Mouse (Mus musculus): ENCODE data around the gene Nedd8. TPM values are rescaled to one million over a fixed set of nuclear protein-coding genes. Genes with fewer than 3 reads are reported as not detected.

The Nedd8 gene
- 635 and 779 TPM in 2 replicates for polyA plus RNA-seq (2015; fragmentation: Nextera tagmentation; extraction: Ambion mirVana)

DNA sequence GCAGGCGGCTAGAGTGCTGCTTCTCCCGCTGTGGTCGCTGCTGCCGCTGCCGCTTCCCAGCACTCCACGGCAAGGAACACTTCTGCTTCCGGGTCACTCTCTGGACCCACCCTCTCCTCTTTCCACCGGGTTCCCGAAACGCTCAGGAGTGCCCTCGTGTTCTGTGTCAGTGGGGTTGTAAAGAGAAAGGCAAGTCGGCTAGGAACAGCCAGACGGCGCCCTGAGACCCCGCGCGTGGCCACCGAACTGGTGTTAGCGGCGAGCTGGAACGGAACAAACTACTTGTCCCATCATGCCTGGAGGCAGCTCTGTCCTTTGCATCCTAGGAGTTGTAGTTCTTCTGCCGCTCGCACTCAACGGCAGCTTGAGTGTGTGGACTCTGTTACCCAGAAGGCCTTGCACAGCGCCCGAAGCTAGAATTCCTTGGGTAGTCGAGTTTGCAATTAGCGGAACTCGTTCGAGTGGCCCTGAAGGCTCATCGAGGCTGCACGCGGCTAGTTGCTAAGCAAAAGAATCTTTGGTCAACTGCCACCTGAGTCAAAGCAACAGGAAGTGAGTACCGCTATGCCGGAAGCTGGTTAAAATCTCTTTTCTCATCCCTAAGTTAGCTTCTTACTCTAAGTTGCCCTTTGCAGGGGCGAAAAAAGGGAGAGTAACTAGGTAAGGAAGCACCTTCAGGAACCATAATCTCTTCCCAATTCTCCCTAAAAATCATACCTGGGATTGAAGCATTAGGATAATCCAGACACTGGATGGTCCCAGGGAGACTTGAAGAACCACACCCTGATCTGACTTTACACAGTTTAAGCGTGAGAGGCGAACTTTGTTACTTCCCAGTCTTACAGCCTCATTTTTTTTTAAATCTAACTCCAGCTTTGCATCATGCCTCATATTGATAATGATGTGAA is at the start of gene Nedd8, which contains the start of gene Gmpr2:
Nedd8 (minus strand) TSS at position 292 of the 908 bp plus-strand sequence.
Gmpr2 (plus strand) TSS at position 109 of the 908 bp plus-strand sequence.

DNA sequence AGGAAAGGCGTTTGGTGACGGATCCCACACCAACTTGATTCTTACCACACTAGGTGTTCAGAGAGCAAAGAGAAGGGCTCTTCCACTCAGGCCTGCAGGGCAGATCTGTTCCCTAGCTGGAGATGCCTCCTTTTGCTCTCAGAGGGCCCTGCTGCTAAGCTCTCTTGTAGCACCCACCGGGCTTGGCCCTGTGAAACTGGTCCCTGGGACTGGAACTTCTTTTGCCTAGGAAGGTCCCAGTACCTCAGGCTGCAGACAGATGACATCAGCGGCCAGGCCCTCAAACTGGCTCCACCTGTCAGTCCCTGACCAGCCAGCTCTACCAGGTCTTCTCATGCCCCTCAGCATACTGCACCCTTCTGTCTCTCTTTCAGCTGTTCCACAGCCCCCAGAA is 41.8 kb upstream of the Nedd8 start, which contains the start of gene Tgm1:
Tgm1 (minus strand) TSS at position 198 of the 394 bp plus-strand sequence.

DNA sequence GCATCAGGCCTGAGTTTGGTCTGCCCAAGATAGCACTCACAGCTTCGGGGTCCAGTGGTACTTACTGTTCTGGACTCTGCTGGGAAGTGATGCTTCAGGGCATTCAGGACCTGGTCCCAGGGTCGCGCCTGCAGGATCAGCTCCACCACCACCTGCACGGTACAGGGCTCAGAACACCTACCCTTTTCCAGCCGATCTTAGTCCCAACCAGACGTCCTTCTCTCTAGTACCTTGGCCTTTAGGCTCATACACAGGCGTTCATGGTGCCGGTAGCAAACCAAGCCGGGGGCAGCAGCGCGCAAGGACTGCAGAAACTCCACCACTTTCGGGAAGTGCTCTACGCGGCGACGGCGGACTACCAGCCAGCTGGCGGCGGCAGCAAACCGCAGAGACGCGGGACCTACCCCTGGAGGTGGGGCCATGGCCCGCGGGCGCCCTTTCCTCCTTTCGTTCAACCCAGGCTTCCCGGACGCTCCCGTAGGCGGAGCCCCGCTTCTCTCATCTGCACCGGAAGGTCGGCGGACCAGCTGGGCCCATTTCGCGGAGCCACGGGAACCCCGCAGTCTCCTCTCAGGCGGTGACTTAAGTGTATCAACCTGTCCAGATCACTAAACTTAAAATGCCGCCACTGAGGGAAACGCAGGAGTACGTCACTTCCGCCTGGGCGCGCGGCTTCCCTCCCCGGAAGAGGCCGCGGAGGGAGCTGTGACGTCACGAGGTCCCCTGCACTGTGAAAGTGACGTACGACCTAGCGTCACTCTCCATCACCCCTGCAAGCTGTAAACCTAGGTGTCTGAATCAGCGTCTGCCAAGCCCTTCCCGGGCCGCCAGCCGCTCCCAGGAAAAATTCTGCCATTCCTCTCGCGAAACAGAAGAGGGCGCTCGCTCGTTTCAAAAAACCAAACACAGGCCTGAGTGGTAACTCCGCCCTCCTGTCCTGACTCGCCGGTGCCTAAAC is 9.5 kb upstream of the Nedd8 start, which contains the start of gene Tinf2:
Tinf2 (minus strand) TSS at position 661 of the 958 bp plus-strand sequence.

DNA sequence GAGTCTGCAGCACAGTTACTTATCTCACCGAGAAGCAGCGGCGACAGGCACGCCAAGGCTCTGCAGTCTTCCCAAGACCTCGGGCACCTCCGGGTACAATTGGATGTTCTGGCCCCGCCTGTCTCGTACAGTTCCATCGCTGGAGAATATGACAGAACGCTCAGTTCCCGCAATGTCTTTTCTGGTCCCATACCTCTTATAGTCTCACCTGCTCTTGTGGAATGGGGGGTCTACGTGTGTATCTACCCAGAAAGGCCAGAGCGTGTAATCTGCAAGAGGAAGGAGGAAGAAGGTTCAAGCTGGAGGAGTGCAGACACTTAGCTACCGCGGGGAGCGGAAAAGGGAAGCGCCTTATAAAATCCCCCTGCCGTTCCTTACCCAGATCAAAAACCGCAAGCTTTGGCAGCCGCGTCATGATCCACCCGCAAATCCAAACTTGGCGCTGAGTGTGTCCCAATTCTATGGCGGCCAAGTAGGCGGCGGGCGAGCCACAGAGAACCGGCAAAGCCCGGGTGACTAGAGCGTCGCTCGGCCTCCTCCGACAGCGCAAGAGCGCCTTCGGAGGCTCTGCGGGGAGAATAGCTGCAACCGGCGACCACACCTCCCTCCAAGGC is 11.9 kb downstream of the Nedd8 start, which contains the start of gene Mdp1:
Mdp1 (minus strand) TSS at position 549 of the 614 bp plus-strand sequence.

DNA sequence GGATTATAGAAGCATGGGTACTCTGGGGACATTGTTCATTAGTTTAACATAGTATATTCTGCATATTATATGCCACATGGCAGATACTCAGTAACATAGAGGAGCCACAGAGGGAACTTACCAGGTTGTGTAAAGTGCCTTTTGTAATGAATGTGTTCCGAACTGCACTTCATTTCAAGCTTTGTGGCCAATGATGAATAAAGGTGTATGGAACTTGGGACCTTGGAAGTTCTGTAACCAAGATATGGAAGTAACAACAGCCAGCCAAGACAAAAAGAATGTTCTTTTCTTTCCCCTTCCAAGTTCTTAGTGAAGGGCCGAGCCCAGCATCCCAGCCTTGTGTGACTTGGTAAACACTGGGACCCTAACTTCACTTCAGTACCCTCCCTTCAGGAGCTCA is 22.0 kb downstream of the Nedd8 start, which contains the start of gene Tssk4:
Tssk4 (plus strand) TSS at position 301 of the 400 bp plus-strand sequence.

DNA sequence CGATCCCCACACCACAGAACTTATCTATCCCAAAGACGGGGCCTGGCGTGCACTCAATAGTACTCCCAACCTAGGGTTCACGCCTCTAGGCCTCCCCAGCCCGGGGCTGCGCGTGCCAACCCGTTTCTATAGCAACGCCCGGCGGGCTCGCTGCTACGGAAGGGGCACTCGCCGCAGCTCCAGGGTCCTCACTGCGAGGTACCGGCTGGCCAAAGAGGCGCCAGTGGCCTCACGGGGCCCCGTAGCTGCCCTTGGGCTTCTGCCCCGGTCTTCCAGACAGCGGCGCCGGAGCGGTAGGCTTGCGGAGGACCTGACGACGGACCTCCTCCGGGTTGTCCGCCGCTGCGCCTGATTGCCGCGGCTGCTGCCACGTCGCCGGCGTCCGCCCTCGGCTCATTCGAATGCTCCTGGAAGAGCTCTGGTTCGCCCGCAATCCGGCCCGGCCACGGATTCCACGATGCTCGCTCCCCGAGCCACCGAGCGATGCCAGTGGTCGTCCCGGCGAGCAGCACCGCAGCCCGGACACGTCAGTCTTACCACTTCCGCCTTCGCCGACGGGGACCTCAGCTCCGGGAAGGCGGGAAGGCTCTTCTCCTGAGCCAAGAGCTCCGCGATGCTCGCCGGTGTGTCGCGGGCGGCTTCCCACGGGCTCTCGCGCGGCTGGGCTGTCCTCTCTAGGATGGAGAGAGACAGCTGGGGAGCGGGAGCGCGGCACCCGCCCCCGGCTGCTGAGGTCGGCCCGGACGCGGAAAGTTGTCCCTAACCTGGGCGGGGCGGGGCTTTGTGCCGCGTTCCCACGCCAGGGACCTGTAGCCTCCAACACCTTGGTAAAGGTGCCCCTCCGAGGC is 28.6 kb downstream of the Nedd8 start, which contains the start of gene Tm9sf1:
Tm9sf1 (minus strand) TSS at position 747 of the 848 bp plus-strand sequence.

DNA sequence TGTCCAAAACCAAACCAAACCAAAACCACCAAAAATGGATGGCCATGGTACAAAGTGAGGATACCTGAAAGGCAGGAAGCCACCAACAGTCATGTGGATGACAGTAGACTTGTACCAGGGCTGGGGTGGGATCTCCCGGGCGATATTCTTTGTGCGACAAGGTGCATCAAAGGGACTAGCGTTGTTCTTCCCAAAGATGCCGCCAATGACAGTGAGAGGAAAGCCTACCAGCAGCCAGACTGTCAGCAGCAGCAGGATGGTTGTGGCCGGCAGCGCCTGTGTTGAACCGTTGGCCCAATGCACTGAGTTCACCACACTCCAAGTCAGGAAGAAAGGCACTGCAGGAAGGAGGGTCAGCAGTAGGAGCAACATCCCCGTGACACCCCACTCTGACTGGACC is 34.1 kb downstream of the Nedd8 start, which contains the start of gene Gm49378:
Gm49378 (minus strand) TSS at position 101 of the 400 bp plus-strand sequence.

DNA sequence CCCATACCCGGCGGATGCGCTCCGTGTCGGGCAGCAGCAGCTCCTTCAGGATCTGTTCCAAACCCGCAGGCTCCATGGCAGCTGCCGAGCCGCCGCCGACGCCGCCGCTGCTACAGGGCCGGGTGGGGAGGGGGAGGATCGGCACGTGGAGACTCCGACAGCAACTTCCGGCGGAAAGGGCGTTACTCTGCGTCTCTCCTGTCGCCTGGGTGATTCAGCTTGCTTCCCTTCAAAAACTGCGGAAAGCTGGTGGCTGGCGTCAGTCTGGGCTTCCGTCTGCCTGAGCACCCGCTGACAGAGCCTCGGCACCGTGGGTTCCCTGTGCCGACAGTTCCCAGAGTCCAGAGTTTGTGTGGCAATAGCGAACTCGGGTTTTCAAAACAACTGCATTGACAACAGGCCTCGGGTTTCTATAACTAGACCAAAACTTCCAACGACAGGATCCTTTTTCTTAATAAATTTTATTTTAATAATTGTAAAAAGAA is 36.4 kb downstream of the Nedd8 start, which contains the start of gene Ipo4:
Ipo4 (minus strand) TSS at position 435 of the 485 bp plus-strand sequence.

DNA sequence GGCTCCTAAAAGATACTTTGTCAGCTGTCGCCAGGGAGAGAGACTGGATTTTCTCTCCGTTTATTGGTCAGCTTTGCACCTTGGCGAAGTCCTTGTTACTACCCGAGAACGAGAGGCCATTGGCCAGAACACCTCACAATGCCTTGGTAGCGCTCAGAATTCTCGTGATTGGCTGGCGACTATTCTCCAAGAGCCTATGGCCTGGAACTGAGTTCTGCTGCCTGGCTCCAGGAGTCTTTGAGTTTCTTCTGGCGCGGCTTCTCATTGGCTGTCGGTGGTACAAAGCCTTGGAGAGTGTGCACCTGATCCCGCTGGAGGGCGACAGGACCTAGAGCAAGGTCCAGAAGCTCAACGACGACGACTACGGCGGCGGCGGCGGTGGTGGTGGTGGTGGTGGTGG is 54.1 kb downstream of the Nedd8 start, which contains the start of gene Rec8:
Rec8 (plus strand) TSS at position 216 of the 400 bp plus-strand sequence.

Other genes starting within 250 kb of the Nedd8 start
- gene Dhrs4, start 193.4 kb downstream of the Nedd8 start, polyA plus RNA-seq (2015; fragmentation: Nextera tagmentation; extraction: Ambion mirVana) = 61.9 and 83.5 TPM in 2 replicates
- 3.2 and 4.5 TPM in 2 replicates for gene Carmil3, start 181.5 kb downstream of the Nedd8 start, polyA plus RNA-seq (2015; fragmentation: Nextera tagmentation; extraction: Ambion mirVana)
- gene Cpne6, start 161.7 kb downstream of the Nedd8 start, polyA plus RNA-seq (2015; fragmentation: Nextera tagmentation; extraction: Ambion mirVana) = 0.16 and 0.63 TPM in 2 replicates
- 0.06 TPM in 1 of 2 replicates, not detected in the other for gene Nrl, start 147.1 kb downstream of the Nedd8 start, polyA plus RNA-seq (2015; fragmentation: Nextera tagmentation; extraction: Ambion mirVana)
- gene Pck2, start 131.9 kb downstream of the Nedd8 start, polyA plus RNA-seq (2015; fragmentation: Nextera tagmentation; extraction: Ambion mirVana) = 35.7 and 43.6 TPM in 2 replicates
- gene Dcaf11, start 112.1 kb downstream of the Nedd8 start, polyA plus RNA-seq (2015; fragmentation: Nextera tagmentation; extraction: Ambion mirVana) = 50.2 and 81.0 TPM in 2 replicates
- 1.6 and 4.3 TPM in 2 replicates for gene A730061H03Rik, start 111.7 kb downstream of the Nedd8 start, polyA plus RNA-seq (2015; fragmentation: Nextera tagmentation; extraction: Ambion mirVana)
- gene Fitm1, start 96.5 kb downstream of the Nedd8 start, polyA plus RNA-seq (2015; fragmentation: Nextera tagmentation; extraction: Ambion mirVana) = 1.1 and 1.3 TPM in 2 replicates
- gene Psme1, start 94.0 kb downstream of the Nedd8 start, polyA plus RNA-seq (2015; fragmentation: Nextera tagmentation; extraction: Ambion mirVana) = 226 and 323 TPM in 2 replicates
- 55.0 and 57.8 TPM in 2 replicates for gene Emc9, start 86.8 kb downstream of the Nedd8 start, polyA plus RNA-seq (2015; fragmentation: Nextera tagmentation; extraction: Ambion mirVana)
- gene Psme2, start 81.0 kb downstream of the Nedd8 start, polyA plus RNA-seq (2015; fragmentation: Nextera tagmentation; extraction: Ambion mirVana) = 549 and 603 TPM in 2 replicates
- 9.6 and 12.4 TPM in 2 replicates for gene Rnf31, start 80.4 kb downstream of the Nedd8 start, polyA plus RNA-seq (2015; fragmentation: Nextera tagmentation; extraction: Ambion mirVana)
- gene Irf9, start 68.6 kb downstream of the Nedd8 start, polyA plus RNA-seq (2015; fragmentation: Nextera tagmentation; extraction: Ambion mirVana) = 20.9 and 26.1 TPM in 2 replicates
- gene Rec8, start 54.1 kb downstream of the Nedd8 start, polyA plus RNA-seq (2015; fragmentation: Nextera tagmentation; extraction: Ambion mirVana) = 6.8 and 9.0 TPM in 2 replicates
- gene Ipo4, start 36.2 kb downstream of the Nedd8 start, polyA plus RNA-seq (2015; fragmentation: Nextera tagmentation; extraction: Ambion mirVana) = 41.9 and 52.7 TPM in 2 replicates
- gene Gm49378, start 34.2 kb downstream of the Nedd8 start, polyA plus RNA-seq (2015; fragmentation: Nextera tagmentation; extraction: Ambion mirVana) = 1.0 and 3.3 TPM in 2 replicates
- 65.2 and 103 TPM in 2 replicates for gene Tm9sf1, start 28.3 kb downstream of the Nedd8 start, polyA plus RNA-seq (2015; fragmentation: Nextera tagmentation; extraction: Ambion mirVana)
- gene Tssk4, start 21.9 kb downstream of the Nedd8 start, polyA plus RNA-seq (2015; fragmentation: Nextera tagmentation; extraction: Ambion mirVana) = 0.77 and 0.95 TPM in 2 replicates
- gene Mdp1, start 11.6 kb downstream of the Nedd8 start, polyA plus RNA-seq (2015; fragmentation: Nextera tagmentation; extraction: Ambion mirVana) = 63.2 and 95.3 TPM in 2 replicates
- 30.6 and 43.5 TPM in 2 replicates for gene Gmpr2, start 183 bp downstream of the Nedd8 start, polyA plus RNA-seq (2015; fragmentation: Nextera tagmentation; extraction: Ambion mirVana)
- 16.5 and 25.7 TPM in 2 replicates for gene Tinf2, start 9.7 kb upstream of the Nedd8 start, polyA plus RNA-seq (2015; fragmentation: Nextera tagmentation; extraction: Ambion mirVana)
- gene Tgm1, start 41.8 kb upstream of the Nedd8 start, polyA plus RNA-seq (2015; fragmentation: Nextera tagmentation; extraction: Ambion mirVana) = 0.47 and 1.2 TPM in 2 replicates
- gene Rabggta, start 50.1 kb upstream of the Nedd8 start, polyA plus RNA-seq (2015; fragmentation: Nextera tagmentation; extraction: Ambion mirVana) = 15.1 and 23.2 TPM in 2 replicates
- 69.6 and 82.1 TPM in 2 replicates for gene Dhrs1, start 73.6 kb upstream of the Nedd8 start, polyA plus RNA-seq (2015; fragmentation: Nextera tagmentation; extraction: Ambion mirVana)
- gene Nop9, start 73.6 kb upstream of the Nedd8 start, polyA plus RNA-seq (2015; fragmentation: Nextera tagmentation; extraction: Ambion mirVana) = 14.2 and 22.9 TPM in 2 replicates
- gene Cideb, start 86.3 kb upstream of the Nedd8 start, polyA plus RNA-seq (2015; fragmentation: Nextera tagmentation; extraction: Ambion mirVana) = 2.3 and 3.7 TPM in 2 replicates
- gene Ltb4r2, start 89.3 kb upstream of the Nedd8 start, polyA plus RNA-seq (2015; fragmentation: Nextera tagmentation; extraction: Ambion mirVana) = 0.11 and 0.75 TPM in 2 replicates
- 1.4 and 1.9 TPM in 2 replicates for gene Ltb4r1, start 93.8 kb upstream of the Nedd8 start, polyA plus RNA-seq (2015; fragmentation: Nextera tagmentation; extraction: Ambion mirVana)
- 3.7 and 4.4 TPM in 2 replicates for gene Adcy4, start 112.0 kb upstream of the Nedd8 start, polyA plus RNA-seq (2015; fragmentation: Nextera tagmentation; extraction: Ambion mirVana)
- 9.4 and 11.5 TPM in 2 replicates for gene Ripk3, start 116.7 kb upstream of the Nedd8 start, polyA plus RNA-seq (2015; fragmentation: Nextera tagmentation; extraction: Ambion mirVana)
- gene Nfatc4, start 151.0 kb upstream of the Nedd8 start, polyA plus RNA-seq (2015; fragmentation: Nextera tagmentation; extraction: Ambion mirVana) = 12.6 and 13.1 TPM in 2 replicates
- gene Nynrin, start 181.9 kb upstream of the Nedd8 start, polyA plus RNA-seq (2015; fragmentation: Nextera tagmentation; extraction: Ambion mirVana) = 5.9 and 6.6 TPM in 2 replicates
- 0.28 and 0.29 TPM in 2 replicates for gene Cbln3, start 212.3 kb upstream of the Nedd8 start, polyA plus RNA-seq (2015; fragmentation: Nextera tagmentation; extraction: Ambion mirVana)
- gene Khnyn, start 212.8 kb upstream of the Nedd8 start, polyA plus RNA-seq (2015; fragmentation: Nextera tagmentation; extraction: Ambion mirVana) = 7.3 and 9.3 TPM in 2 replicates
- gene Sdr39u1, start 228.2 kb upstream of the Nedd8 start, polyA plus RNA-seq (2015; fragmentation: Nextera tagmentation; extraction: Ambion mirVana) = 55.6 and 63.8 TPM in 2 replicates

Measured in adrenal gland, postnatal 0 days (tissue).